Mouse (Mus musculus) forebrain, embryonic 16.5 days (tissue): ENCODE measurements at regions not wholly inside any gene's neighbourhood (a gene's known extent, or its start where the extent isn't known, plus 50 kb on each side); places are given as distances from the start of the nearest gene placed in this dataset.

Source experiments
- ATAC-seq: fragments of 200-750 bp; cut with Nextera tagmentation; 2 replicates; pipeline ENCODE4 v1.8.0; 2017; ENCODE audit warnings: mild to moderate bottlenecking, moderate library complexity
- H3K27ac ChIP-seq: fragments of 300-500 bp; sonication (generic); 2 replicates; pipeline ENCODE4 v1.5.1; 2014; ENCODE audit warnings: low read length, control low read depth
- H3K27me3 ChIP-seq: fragments of 300-500 bp; sonication (generic); replicated peaks from 2 replicates; pipeline ENCODE4 v1.6.1; 2014; ENCODE audit warnings: low read length; ENCODE audit not compliant: control insufficient read depth, insufficient read depth
- H3K36me3 ChIP-seq: fragments of 300-500 bp; sonication (generic); 2 replicates; pipeline ENCODE4 v1.6.1; 2014; ENCODE audit not compliant: control insufficient read depth, insufficient read depth
- H3K4me1 ChIP-seq: fragments of 300-500 bp; sonication (generic); replicated peaks from 2 replicates; pipeline ENCODE4 v1.6.1; 2014; ENCODE audit warnings: low read length; ENCODE audit not compliant: control insufficient read depth, insufficient read depth
- H3K4me2 ChIP-seq: fragments of 300-500 bp; sonication (generic); 2 replicates; pipeline ENCODE4 v1.6.1; 2014; ENCODE audit warnings: mild to moderate bottlenecking, low read length, control low read depth
- H3K4me3 ChIP-seq: fragments of 300-500 bp; sonication (generic); replicated peaks from 2 replicates; pipeline ENCODE4 v1.5.1; 2014; ENCODE audit warnings: mild to moderate bottlenecking, low read length, control low read depth
- H3K9ac ChIP-seq: fragments of 300-500 bp; sonication (generic); replicated peaks from 2 replicates; pipeline ENCODE4 v1.6.1; 2014; ENCODE audit warnings: low read depth, low read length, control low read depth
- H3K9me3 ChIP-seq: fragments of 300-500 bp; sonication (generic); 2 replicates; pipeline ENCODE4 v1.6.1; 2016; ENCODE audit warnings: low read length; ENCODE audit not compliant: control insufficient read depth
- WGBS: fragments of 180-500 bp; shearing (Covaris S2); extraction: QIAGEN DNeasy Blood & Tissue Kit; methylation state at CpG from one replicate; pipeline ENCODE4 v1.1.7; 2014; 5-methylcytosine and 5-hydroxymethylcytosine counted together

DNA sequence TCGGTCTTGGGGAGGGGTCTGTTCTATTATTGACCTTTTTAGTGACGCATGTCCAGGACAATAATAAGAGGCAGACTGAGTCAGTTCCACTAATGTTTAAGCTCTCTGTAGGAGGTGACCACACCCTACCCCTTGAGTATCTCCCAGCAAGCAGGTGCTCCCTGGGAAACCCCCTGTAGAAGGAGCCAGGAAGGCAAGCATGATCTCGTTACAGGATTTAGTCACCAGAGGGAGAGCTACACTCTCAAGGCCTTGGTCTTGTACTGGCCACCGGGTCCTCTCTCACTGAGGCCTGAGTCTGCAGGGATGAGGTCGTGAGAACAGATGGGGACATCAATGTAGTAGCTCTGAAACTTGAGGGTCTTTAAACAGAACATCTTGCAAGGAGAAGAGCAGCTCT, 55.3 kb upstream of the Ccnd2 start:
- Histone ChIP-seq H3K27ac (no peak overlapping the region), H3K9me3 (no peaks in the 10 kb centered on the region), H3K4me1 (no peaks in the 10 kb centered on the region), H3K36me3 (no peaks in the 10 kb centered on the region), H3K9ac (no peak overlapping the region), H3K27me3 (no peaks in the 10 kb centered on the region), H3K4me3 (no peak overlapping the region), H3K4me2 (no peak overlapping the region)
- ATAC-seq = no peak
- 74% methylated on average over 5 of the region's 5 CpGs for WGBS

DNA sequence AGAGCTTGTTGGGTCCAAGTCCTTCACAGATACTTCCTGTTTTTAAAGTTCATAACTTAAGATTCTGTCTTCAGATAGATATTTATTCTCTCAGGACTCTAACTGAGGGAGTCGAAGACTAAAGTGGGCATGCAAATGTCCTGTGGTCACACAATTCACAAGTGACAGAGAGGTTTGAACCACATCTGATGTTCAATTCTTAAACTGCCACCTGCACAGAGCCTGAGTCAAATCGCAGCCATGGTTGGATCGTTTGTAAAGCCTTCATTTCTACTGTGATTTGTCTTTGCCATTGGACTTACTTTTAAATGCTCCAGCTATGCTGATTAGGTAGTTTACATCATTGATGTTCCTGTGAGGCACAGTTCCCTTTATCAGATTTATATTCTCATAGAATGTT, 61.4 kb upstream of the Ccnd2 start:
- Histone ChIP-seq H3K36me3 (no peaks in the 10 kb centered on the region), H3K4me3 (no peak overlapping the region), H3K4me1 (no peaks in the 10 kb centered on the region), H3K4me2 (no peak overlapping the region), H3K27me3 (no peaks in the 10 kb centered on the region), H3K9me3 (no peaks in the 10 kb centered on the region), H3K27ac (no peak overlapping the region), H3K9ac (no peak overlapping the region)
- no peak for ATAC-seq
- WGBS = 91% methylated on average over 3 of the region's 3 CpGs

- H3K4me2 ChIP-seq = no peak overlapping the region
- H3K4me3 ChIP-seq = no peak overlapping the region
- 72% methylated on average over 4 of the region's 4 CpGs for WGBS
- no peak overlapping the region for H3K9ac ChIP-seq
- no peak overlapping the region for H3K27ac ChIP-seq
- ATAC-seq = no peak
- no peaks in the 10 kb centered on the region for H3K27me3 ChIP-seq
- no peaks in the 10 kb centered on the region for H3K9me3 ChIP-seq
- no peaks in the 10 kb centered on the region for H3K36me3 ChIP-seq
- H3K4me1 ChIP-seq = no peaks in the 10 kb centered on the region
These were observed 63.9 kb upstream of the Ccnd2 start for GRCm38 (mm10) chr6:127215915-127216314.

DNA sequence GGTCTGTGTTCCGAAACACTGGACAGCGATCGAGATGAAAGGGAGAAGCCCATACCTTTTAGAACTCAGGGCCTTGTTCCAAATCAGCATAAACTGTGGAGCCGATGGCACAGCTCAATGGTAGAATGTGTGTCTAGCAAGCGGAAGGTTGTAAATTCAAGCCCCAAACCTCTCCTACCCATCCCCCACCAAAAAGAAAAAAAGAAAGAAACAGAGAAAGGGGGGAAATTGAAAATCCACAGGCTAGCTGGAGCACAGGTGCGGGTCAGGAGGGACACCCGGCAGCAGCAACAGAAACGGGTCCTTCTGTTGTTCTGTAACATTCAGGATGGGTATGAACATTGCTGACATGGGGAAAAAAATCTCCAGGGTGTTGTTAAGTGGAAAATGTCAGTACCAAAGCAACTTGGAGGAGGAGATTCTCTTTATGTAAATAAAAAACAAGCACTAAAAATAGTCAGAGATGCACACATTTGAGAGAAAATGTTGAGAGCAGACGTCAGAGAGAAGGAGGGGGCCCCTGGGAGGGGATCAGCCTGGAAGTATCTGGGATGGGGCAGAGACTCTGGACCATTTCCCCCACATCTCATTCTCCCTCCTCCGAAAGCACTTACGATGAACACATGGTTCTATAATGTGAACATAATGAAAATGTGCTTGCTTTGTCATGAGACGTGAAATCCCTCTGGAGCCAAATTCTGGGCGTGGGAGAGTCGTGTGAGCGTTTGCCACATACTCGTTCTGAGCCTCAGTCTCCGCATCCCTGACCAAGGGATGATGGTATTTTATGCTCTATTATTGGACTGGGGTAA, 66.8 kb upstream of the Ccnd2 start:
- H3K36me3 ChIP-seq = no peaks in the 10 kb centered on the region
- no peak for ATAC-seq
- no peaks in the 10 kb centered on the region for H3K27me3 ChIP-seq
- H3K9me3 ChIP-seq = no peaks in the 10 kb centered on the region
- H3K4me1 ChIP-seq = no peaks in the 10 kb centered on the region
- H3K9ac ChIP-seq = no peak overlapping the region
- H3K4me2 ChIP-seq = no peak overlapping the region
- no peak overlapping the region for H3K27ac ChIP-seq
- H3K4me3 ChIP-seq = no peak overlapping the region
- WGBS = 75% methylated on average over 17 of the region's 17 CpGs

GRCm38 (mm10) chr6:127219446-127219802, 67.4 kb upstream of the Ccnd2 start:
- 87% methylated on average over 7 of the region's 7 CpGs for WGBS
- no peak overlapping the region for H3K4me2 ChIP-seq

DNA sequence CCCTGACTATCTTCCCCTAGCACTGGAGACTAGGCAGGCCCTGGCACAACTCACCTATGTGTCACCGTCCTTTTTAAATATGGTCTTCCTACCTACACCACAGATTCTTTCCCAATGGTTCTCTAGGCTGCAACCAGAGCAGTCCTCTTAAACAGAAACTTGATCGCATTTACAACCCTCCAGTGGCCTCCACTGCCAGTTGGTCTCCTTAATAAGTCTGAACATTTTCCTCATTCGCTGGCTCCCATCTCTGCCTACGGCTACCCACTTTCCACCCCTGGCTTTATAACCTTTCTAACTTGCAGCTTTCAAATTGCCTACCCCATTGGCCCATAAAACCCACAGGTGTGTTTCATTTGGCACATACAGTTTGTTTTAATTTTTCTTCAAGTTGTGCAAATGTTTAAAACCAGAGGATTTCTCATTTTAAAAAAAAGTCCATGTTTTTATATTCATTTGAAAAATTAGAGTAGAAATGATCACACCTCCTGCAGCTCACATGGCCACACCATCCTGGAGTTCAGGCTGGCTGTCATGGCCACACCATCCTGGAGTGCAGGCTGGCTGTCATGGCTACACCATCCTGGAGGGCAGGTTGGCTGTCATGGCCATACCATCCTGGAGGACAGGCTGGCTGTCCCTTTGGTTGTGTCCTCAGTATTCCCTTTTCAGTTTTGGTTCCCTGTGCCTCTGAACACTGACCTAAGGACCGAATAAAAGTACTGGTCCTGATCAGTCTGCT, 74.4 kb upstream of the Ccnd2 start:
- WGBS = 89% methylated on average over 5 of the region's 5 CpGs
- Histone ChIP-seq H3K9ac (no peak overlapping the region), H3K4me3 (no peak overlapping the region), H3K27me3 (no peaks in the 10 kb centered on the region), H3K27ac (no peak overlapping the region), H3K4me1 (no peaks in the 10 kb centered on the region), H3K9me3 (no peaks in the 10 kb centered on the region), H3K36me3 (no peaks in the 10 kb centered on the region), H3K4me2 (no peak overlapping the region)
- no peak for ATAC-seq

More at GRCm38 (mm10) chr6:127219446-127219802, 67.4 kb upstream of the Ccnd2 start:
- no peak overlapping the region for H3K9ac ChIP-seq
- no peaks in the 10 kb centered on the region for H3K27me3 ChIP-seq
- no peak overlapping the region for H3K4me3 ChIP-seq
- no peaks in the 10 kb centered on the region for H3K4me1 ChIP-seq
- ATAC-seq = no peak
- H3K36me3 ChIP-seq = no peaks in the 10 kb centered on the region
- H3K27ac ChIP-seq = no peak overlapping the region
- no peaks in the 10 kb centered on the region for H3K9me3 ChIP-seq

DNA sequence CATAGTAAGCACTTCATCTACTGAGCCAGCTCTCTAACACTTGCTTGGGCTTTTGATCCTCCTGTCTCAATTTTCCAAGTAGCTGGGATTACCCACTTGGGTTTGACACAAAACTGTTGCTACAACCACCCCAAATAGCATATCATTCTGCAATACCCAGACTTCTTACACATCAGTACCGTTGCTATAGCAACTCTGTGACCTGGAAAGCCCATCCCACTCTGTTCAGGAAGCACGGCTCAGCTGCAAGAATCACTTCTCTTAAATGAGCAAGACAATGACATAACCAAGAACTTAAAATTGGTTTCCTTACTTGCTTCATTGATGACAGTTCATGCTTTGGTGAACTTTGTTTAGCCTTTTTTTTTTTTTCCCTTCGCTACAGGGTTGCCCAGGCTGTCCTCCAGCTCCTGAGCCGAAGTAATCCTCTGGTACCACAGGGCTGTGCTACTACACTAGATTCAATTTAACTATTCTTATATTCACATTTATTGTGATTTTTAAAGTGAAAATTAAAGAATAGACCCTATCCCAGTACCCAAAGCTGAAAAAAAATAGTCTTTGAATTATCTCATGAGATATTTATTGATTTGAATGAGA, 84.6 kb upstream of the Ccnd2 start:
- Histone ChIP-seq H3K4me3 (no peak overlapping the region), H3K9me3 (no peaks in the 10 kb centered on the region), H3K9ac (no peak overlapping the region), H3K27ac (no peak overlapping the region), H3K36me3 (no peaks in the 10 kb centered on the region), H3K27me3 (no peaks in the 10 kb centered on the region), H3K4me2 (no peak overlapping the region), H3K4me1 (no peaks in the 10 kb centered on the region)
- ATAC-seq = no peak
- WGBS = 63% methylated on average over 4 of the region's 4 CpGs

DNA sequence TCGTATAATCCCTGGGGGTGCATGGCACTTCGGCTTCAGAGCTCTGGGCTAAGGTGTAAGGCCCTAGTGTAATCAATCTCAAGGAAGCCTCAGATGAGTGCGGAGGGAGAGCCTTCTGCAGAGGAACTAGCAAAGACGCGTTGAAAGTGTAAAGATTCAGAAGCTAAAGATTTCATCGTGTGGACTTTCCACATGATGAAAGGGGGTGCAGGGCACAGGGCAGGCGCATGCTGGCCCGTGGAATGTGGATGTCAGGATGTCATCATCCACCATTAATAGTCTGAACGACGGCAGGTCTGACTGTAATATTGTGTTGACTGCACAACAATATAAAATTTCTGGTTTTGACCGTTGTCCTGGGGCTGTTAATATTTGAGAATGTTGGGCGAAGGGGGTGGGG, 85.2 kb upstream of the Ccnd2 start:
- no peak for ATAC-seq
- 90% methylated on average over 12 of the region's 12 CpGs for WGBS
- no peaks in the 10 kb centered on the region for H3K4me1 ChIP-seq
- no peak overlapping the region for H3K9ac ChIP-seq
- H3K4me3 ChIP-seq = no peak overlapping the region
- no peak overlapping the region for H3K27ac ChIP-seq
- no peak overlapping the region for H3K4me2 ChIP-seq
- no peaks in the 10 kb centered on the region for H3K27me3 ChIP-seq
- no peaks in the 10 kb centered on the region for H3K36me3 ChIP-seq
- H3K9me3 ChIP-seq = no peaks in the 10 kb centered on the region

DNA sequence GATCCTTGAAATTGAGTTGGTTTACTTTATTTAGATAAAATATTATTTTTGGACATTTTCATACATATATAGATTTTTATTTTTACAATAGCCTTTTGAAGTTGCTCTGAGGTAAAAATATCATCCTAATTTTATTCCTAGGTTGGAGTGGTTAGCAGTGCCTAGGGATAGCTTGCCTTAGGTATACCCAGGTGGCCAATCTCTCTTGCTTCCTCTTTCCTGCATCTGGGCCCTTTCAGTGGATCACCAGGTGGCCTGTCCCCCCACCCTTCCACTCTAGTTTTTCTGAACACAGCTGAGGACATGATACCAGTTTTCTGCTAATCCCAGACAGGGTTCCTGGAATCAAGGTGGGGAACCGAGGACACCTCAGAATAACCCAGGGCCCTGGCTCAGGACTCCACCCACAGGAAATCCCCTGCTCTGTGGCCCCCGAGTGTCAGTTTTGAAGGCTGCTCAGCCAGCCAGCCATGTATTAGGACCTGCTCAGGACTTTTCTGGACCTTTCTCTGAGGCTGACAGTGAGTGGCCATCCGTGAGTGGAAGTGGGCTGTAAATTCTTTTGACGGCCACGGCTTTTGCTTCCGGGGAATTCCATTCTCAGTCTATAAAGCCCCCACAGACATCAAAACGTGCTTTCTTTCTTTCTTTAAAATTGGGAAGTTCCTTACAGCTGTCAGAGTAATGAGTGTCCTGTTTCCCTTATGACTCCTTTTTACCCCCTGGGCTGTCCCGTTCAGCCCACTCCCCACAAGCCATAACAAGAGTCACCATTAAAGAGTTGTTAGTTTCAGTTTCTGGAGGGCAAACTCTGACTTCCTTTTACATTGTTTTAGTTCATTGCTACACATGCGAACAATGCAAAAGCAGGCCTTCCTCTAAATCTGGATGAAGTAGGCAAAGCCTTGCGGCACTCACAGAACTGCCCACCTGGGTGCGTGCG, 87.8 kb upstream of the Ccnd2 start:
- H3K27me3 ChIP-seq = no peaks in the 10 kb centered on the region
- no peak overlapping the region for H3K4me2 ChIP-seq
- no peaks in the 10 kb centered on the region for H3K4me1 ChIP-seq
- no peak overlapping the region for H3K9ac ChIP-seq
- H3K27ac ChIP-seq = no peak overlapping the region
- no peak overlapping the region for H3K4me3 ChIP-seq
- no peak for ATAC-seq
- WGBS = 77% methylated on average over 12 of the region's 12 CpGs
- no peaks in the 10 kb centered on the region for H3K36me3 ChIP-seq
- no peaks in the 10 kb centered on the region for H3K9me3 ChIP-seq
